Mouse (Mus musculus) CD8-positive naive resting alpha-beta T cell, adult 2 months (primary cell): ENCODE measurements around the gene Ddx19b.
"Not testable (repeated sequence)": the region's sequence is repeated elsewhere in the genome, so short reads cannot be mapped to it uniquely, and the experiment has no call there.

ENCODE experiments used
- DNase-seq, 2 experiments: peaks; one replicate each; pipeline ENCODE4 v3.0.0; 2022; ENCODE audit warnings: low read depth in 2 of 2, low spot score in 2 of 2

The Ddx19b gene

DNA sequence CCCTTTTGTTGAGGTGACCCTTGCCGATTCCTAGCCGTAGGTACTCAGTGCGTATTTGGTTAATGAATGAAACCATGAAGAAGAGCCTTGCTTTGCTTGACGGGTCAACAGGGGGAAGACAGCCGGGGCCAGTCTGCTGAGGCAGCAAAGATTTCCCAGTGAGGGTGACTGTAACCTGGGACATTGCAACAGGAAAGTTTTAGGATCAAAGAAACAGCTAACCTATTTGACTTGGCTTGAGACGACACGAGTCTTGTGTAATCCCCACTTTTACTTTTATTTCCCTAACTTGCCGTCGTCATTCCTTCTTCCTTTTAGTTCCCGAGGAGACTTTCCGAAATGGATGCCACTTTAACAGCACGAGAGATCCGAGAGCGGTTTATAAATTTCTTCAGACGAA lies 5.0 kb upstream of the Ddx19b start:
- DNase-seq, result no peak

GRCm38 (mm10) chr8:111034276-111034675 lies 2.7 kb upstream of the Ddx19b start:
- no peak for DNase-seq

GRCm38 (mm10) chr8:111033482-111034215 lies 2.1 kb upstream of the Ddx19b start:
- DNase-seq, result peak; percentile 91 to 94

GRCm38 (mm10) chr8:111032916-111033315 lies 1.4 kb upstream of the Ddx19b start, which contains the start of gene Aars:
Gene Aars (plus strand): TSS chr8:111033144.
- no peak for DNase-seq

DNA sequence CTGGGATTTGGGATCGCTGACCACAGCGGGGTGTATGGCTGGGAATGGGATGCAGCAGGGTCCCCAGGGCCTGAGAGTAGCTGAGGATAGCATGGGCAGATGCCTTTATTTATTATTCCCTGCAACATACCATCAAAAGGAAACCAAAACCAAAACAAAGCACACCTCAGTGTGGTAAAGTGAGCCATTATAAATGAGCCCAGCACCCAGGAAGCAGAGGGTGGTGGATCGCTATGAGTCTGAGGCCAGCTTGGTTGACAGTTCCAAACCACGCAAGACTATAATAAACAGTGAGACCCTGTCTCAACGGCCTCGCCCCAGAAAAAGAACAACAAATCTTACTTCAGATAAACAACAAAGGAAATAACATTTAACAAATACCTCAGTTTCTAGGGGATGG lies 1.5 kb downstream of the Ddx19b start:
- DNase-seq, result no peak

DNA sequence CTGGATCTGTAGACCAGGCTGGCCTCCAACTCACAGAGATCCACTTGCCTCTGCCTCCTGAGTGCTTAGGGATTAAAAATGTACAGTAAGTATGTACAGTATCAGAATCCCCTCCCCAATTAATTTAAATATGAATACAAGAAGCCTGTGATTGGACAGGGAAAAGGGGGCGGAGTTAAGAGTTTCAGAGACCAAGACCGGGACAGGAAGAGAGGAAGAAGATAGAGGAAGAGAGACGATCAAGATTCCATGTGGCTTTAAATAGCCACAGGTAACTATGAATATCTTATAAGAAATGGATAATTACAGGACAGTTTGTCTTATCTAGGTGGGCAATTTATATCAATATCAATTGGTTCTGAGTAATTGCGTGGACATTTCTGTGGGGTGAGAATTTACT lies 2.0 kb downstream of the Ddx19b start:
- DNase-seq, result no peak

DNA sequence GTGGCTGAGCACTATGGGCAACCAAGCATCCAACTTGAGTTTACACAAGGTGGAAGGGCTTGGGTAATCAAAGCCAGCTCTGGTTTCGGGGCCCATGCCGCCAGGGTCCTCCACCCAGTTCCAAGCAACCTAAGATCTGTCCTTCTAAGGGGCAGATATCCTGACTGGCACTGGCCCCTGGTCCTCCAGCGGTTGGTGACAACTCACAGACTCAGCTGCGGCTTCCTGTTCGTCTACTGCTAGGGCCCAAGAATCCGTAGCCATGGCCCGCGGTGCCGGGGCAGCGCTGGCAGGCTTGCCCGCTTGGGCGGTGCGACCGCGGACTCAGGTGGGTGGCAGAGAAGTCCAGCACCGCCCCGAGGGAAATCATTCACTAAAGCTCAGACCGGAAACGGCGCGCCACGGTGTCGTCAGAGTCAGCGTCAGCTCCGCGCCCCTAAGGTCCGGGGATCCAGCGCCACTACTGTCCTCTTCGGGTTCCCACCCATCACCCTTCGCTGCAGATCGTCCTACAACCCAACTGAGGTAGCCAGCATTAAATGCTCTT lies 4.1 kb downstream of the Ddx19b start:
- DNase-seq, result peak; percentile 55 to 67

DNA sequence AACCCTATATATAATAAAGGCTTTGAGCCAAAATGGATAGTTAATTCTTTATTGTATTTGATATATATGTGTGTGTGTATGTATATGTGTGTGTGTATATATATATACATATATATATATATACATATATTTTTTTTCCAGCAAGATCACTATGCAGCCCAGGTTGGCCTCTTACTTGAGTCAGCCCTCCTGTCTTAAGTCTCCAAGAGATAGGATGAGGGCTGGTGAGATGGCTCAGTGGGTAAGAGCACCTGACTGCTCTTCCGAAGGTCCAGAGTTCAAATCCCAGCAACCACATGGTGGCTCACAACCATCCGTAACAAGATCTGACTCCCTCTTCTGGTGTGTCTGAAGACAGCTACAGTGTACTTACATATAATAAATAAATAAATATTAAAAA lies 4.9 kb downstream of the Ddx19b start:
- DNase-seq, result not testable (repeated sequence)

- not testable (repeated sequence) for DNase-seq
These were observed 21.1 kb downstream of the Ddx19b start for GRCm38 (mm10) chr8:111010230-111010991.

DNA sequence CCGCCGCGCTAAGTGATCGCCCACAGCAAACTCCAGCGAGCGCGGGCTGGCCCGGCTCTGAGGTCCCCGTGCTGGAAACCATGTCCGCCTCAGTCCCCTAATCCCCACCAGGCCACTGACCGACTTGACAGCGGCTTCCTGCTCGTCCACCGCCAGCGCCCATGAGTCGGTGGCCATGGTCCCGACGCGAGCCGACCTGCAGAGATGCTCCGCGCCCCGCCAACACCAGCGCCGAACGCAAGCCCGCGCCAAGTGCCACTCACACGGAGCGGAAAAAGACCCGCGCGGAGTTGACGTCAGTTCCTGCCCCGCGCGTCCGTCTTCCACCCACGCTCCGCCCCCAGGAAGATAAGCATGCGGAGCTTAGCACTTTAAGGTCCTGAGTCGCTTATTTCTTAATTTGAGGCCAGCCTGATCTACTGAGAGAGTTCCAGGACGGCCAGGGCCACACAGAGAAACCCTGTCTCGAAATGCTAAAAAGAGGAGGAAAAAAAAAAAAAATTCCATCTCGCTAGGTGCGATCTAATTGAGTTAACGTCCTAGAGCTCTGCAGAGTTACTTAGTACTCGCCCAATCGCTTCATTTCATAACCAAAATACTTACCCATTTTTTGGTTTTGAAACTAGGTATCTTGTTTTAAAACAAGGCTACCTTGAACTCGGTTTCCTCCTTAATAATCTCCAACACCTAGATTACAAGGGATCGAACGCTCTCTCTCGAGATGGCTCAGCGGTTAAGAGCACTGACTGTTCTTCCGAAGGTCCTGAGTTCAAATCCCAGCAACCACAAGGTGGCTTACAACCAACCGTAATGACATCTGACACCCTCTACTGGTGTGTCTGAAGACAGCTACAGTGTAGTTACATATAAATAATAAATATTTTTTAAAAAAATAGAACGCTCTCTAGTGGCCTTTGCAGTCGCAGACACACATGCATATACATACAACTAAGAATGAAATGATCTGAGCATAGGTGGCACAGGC lies 33.7 kb downstream of the Ddx19b start, which contains the start of gene Ddx19a:
TSS of gene Ddx19a (minus strand) at position 254 of the 985 bp plus-strand sequence.
- DNase-seq, result peak; percentile 75 to 82

DNA sequence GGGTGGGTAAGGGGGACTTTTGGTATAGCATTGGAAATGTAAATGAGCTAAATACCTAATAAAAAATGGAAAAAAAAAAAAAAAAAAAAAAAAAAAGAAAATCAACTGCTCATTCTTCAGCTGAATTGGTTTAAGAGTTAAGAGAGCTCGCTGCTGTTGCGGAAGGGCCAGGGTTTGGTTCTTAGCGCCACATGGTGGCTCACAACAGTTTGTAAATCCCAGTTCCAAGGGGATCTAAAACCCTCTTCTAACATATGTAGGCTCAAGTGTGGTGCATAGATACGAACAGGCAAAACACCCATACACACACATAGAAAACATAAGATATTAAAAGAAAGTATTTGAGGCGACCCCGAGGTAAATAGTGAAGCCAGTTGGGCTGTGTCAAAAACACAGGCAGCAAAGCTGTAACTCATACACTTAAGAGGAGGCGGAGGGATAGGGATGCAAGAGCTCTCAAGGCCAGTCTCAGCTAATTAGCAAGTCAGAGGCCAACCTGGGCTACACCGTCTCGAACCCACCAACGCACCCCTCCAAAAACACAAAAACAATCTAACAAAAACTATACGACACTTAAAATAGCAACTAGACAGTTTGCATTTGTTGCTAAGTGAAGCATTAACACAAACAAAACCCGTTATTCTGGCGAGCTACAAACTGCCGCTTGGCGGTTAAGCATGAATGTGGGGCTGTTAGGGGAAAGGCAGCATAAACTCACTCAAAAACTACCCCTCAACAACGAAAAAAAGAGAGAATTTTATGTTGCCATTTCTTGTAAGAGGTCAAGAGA lies 34.7 kb downstream of the Ddx19b start:
- DNase-seq, result peak in 1 of 2 experiments; percentile 1

DNA sequence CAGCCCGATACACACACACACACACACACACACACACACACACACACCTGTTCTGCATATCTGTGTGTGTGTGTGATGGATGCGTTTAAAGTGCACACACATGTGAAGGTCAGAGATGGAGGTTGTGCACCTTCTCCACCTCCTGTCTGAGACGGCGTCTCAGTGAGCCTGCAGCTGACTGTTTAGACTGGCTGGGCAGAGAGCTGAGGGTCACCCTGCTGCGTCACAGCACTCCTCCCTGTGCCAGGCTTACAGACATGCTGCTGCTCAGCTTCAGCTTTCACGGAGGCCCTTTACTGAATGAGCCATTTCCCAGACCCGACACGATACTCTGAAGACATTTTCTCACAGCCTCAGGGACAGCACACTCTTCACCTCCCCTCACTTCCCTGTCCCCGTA lies 41.5 kb downstream of the Ddx19b start:
- DNase-seq, result no peak

DNA sequence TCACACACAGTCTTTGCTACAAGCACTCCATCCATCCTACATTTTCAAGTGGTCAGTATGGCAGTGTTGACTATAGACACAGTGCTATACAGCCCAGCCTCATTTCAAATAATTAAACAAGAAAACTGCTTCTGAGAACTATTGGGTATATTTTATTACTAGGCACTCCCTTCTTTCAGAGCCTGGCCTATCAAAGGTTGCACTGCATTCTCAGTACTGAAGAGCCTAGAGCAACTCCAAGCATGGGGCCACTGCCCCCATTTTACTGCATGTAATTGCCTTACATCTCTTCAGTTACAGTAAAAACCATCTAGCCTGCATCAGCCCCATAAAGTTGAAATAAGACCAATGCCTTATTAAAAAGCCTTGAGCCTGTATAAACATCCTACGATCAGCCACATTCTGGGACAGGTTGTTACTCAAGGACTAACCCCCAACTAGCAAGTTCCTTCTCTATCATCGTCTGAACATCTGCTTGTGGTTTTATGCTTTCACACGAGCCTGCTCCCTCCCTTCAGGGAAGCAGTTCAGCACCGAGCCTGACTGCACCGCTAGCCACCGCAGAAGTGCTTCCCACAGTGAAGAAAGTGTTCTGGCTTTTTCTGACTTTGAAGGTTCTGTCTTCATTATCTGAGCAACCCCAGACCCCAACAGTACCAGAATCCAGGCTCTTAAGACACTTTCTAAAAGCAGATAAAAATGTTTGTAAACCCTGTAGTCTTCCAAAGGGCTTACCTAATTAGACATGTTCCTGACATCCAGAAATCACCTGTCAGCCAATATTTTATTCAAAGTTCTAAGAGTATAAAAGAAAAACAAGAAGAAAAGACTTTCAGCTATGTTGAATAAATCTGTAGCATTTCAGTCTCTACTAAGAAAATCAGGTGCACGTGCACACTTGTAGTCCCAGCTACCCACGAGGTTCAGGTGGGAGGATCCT lies 43.5 kb downstream of the Ddx19b start:
- DNase-seq, result peak in 1 of 2 experiments; percentile 24

GRCm38 (mm10) chr8:110981304-110981703 lies 50.2 kb downstream of the Ddx19b start:
- DNase-seq, result no peak

- DNase-seq, result not testable (repeated sequence)
These were observed 53.6 kb downstream of the Ddx19b start for GRCm38 (mm10) chr8:110977987-110978386.

GRCm38 (mm10) chr8:110976532-110976931 lies 55.0 kb downstream of the Ddx19b start:
- DNase-seq, result not testable (repeated sequence)

GRCm38 (mm10) chr8:110969910-110970770 lies 61.4 kb downstream of the Ddx19b start:
- DNase-seq, result peak; percentile 73 to 76

DNA sequence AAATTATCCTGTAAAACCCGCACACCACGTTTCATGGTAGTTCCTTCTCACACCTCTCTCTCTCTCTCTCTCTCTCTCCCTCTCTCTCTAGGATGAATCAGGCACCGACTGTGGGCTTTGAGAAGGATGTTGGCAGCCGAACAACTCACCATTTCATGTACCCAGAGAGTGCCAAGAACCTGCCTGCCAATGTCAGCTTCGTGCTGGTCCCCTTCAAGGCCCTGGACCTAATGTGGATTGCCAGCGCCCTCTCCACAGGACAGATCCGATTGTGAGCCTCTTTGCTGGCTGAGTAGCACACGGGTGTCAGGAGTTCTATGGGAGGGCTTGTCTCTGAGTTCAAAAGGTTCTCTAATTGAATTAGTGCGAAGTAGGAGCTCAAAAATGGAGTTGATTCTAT lies 64.2 kb downstream of the Ddx19b start:
- no peak for DNase-seq
